Mouse (Mus musculus): ENCODE measurements around the gene Pde4b.

GRCm38 (mm10) chr4:102106771-102107170 is 19.4 kb downstream of the Pde4b start:
- TF ChIP-seq CTCF (IDR thresholded peaks at IDR 0.05; ENCODE audit: borderline replicate concordance, insufficient read depth, low read length) = no peak
- TF ChIP-seq POLR2A (IDR thresholded peaks at IDR 0.05; ENCODE audit: low read depth, low read length) = no peak
